Mouse (Mus musculus): ENCODE data around the gene Rnf6. TPM values are rescaled to one million over a fixed set of nuclear protein-coding genes. Genes with fewer than 3 reads are reported as not detected.

Gene Rnf6
- total RNA-seq, 1 experiment: 25.1 TPM

GRCm38 (mm10) chr5:146248746-146249145, 27.4 kb upstream of the Rnf6 start:
- H3K9me3 ChIP-seq (ENCODE audit: control insufficient read depth, insufficient read depth, low read depth, low read length): no peaks in the 10 kb centered on the region
- peaks cover 0 to 6% of the 10 kb centered on the region in 2 experiments; a peak in 1 of 4 replicates for H3K4me1 ChIP-seq (ENCODE audit: control insufficient read depth in 2 of 2, insufficient read depth in 2 of 2, low read length in 2 of 2, poor library complexity in 1 of 2)
- no peak for DNase-seq (ENCODE audit: low read depth, low spot score)
- TF ChIP-seq CHD2 (IDR thresholded peaks at IDR 0.05; ENCODE audit: low read depth, low read length) (no peak), ZNF384 (IDR thresholded peaks at IDR 0.05; ENCODE audit: low read depth, low read length) (no peak), ZC3H11A (IDR thresholded peaks at IDR 0.05; ENCODE audit: borderline replicate concordance, low read depth, low read length) (no peak), HCFC1 (IDR thresholded peaks at IDR 0.05; ENCODE audit: borderline replicate concordance, insufficient read depth, low read length) (no peak), MAFK (IDR thresholded peaks at IDR 0.05; ENCODE audit: insufficient read depth, low read depth, low read length) (no peak)
- H3K4me3 ChIP-seq (ENCODE audit: insufficient read depth in 1 of 2, low read depth in 1 of 2, low read length in 2 of 2, poor library complexity in 1 of 2, severe bottlenecking in 1 of 2): no peak overlapping the region
- peaks cover 7% of the 10 kb centered on the region; the same call in 1 of the 2 replicates for H3K36me3 ChIP-seq (ENCODE audit: control insufficient read depth, insufficient read depth, low read length, poor library complexity, severe bottlenecking)
- no peak overlapping the region for H3K9ac ChIP-seq (ENCODE audit: insufficient read depth, low read depth, low read length, poor library complexity, severe bottlenecking)
- in situ Hi-C loops (cut with MboI; ENCODE audit: low sequenced_read_pairs in 2 of 2, unreplicated experiment in 2 of 2): no loop called here
- H3K27ac ChIP-seq (ENCODE audit: insufficient read depth, low read depth, low read length, poor library complexity, severe bottlenecking): no peak overlapping the region

- Histone ChIP-seq H3K9ac (ENCODE audit: insufficient read depth, low read depth, low read length, poor library complexity, severe bottlenecking) (no peak overlapping the region), H3K9me3 (ENCODE audit: control insufficient read depth, insufficient read depth, low read depth, low read length) (no peaks in the 10 kb centered on the region), H3K4me3 (ENCODE audit: insufficient read depth in 1 of 2, low read depth in 1 of 2, low read length in 2 of 2, poor library complexity in 1 of 2, severe bottlenecking in 1 of 2) (no peak overlapping the region), H3K27ac (ENCODE audit: insufficient read depth, low read depth, low read length, poor library complexity, severe bottlenecking) (no peak overlapping the region), H3K4me1 (ENCODE audit: control insufficient read depth in 2 of 2, insufficient read depth in 2 of 2, low read length in 2 of 2, poor library complexity in 1 of 2) (peaks cover 0 to 6% of the 10 kb centered on the region in 2 experiments; a peak in 1 of 4 replicates), H3K36me3 (ENCODE audit: control insufficient read depth, insufficient read depth, low read length, poor library complexity, severe bottlenecking) (peaks cover 7% of the 10 kb centered on the region; the same call in 1 of the 2 replicates)
- in situ Hi-C loops (cut with MboI; ENCODE audit: low sequenced_read_pairs in 2 of 2, unreplicated experiment in 2 of 2): no loop called here
- no peak for TF ChIP-seq ZC3H11A (IDR thresholded peaks at IDR 0.05; ENCODE audit: borderline replicate concordance, low read depth, low read length)
- no peak for TF ChIP-seq CHD2 (IDR thresholded peaks at IDR 0.05; ENCODE audit: low read depth, low read length)
- TF ChIP-seq MAFK (IDR thresholded peaks at IDR 0.05; ENCODE audit: insufficient read depth, low read depth, low read length): no peak
- no peak for TF ChIP-seq ZNF384 (IDR thresholded peaks at IDR 0.05; ENCODE audit: low read depth, low read length)
- no peak for TF ChIP-seq HCFC1 (IDR thresholded peaks at IDR 0.05; ENCODE audit: borderline replicate concordance, insufficient read depth, low read length)
- DNase-seq (ENCODE audit: low read depth, low spot score): no peak
These were observed 26.4 kb upstream of the Rnf6 start for GRCm38 (mm10) chr5:146247709-146248108.

GRCm38 (mm10) chr5:146246386-146246785, 25.0 kb upstream of the Rnf6 start:
- Histone ChIP-seq H3K4me3 (ENCODE audit: insufficient read depth in 1 of 2, low read depth in 1 of 2, low read length in 2 of 2, poor library complexity in 1 of 2, severe bottlenecking in 1 of 2) (no peak overlapping the region), H3K9ac (ENCODE audit: insufficient read depth, low read depth, low read length, poor library complexity, severe bottlenecking) (no peak overlapping the region), H3K4me1 (ENCODE audit: control insufficient read depth in 2 of 2, insufficient read depth in 2 of 2, low read length in 2 of 2, poor library complexity in 1 of 2) (peaks cover 0 to 6% of the 10 kb centered on the region in 2 experiments; a peak in 1 of 4 replicates), H3K36me3 (ENCODE audit: control insufficient read depth, insufficient read depth, low read length, poor library complexity, severe bottlenecking) (peaks cover 7% of the 10 kb centered on the region; the same call in 1 of the 2 replicates), H3K27ac (ENCODE audit: insufficient read depth, low read depth, low read length, poor library complexity, severe bottlenecking) (no peak overlapping the region), H3K9me3 (ENCODE audit: control insufficient read depth, insufficient read depth, low read depth, low read length) (no peaks in the 10 kb centered on the region)
- no peak for DNase-seq (ENCODE audit: low read depth, low spot score)
- TF ChIP-seq CHD2 (IDR thresholded peaks at IDR 0.05; ENCODE audit: low read depth, low read length) (no peak), HCFC1 (IDR thresholded peaks at IDR 0.05; ENCODE audit: borderline replicate concordance, insufficient read depth, low read length) (no peak), MAFK (IDR thresholded peaks at IDR 0.05; ENCODE audit: insufficient read depth, low read depth, low read length) (no peak), ZC3H11A (IDR thresholded peaks at IDR 0.05; ENCODE audit: borderline replicate concordance, low read depth, low read length) (no peak), ZNF384 (IDR thresholded peaks at IDR 0.05; ENCODE audit: low read depth, low read length) (no peak)
- in situ Hi-C loops (cut with MboI; ENCODE audit: low sequenced_read_pairs in 2 of 2, unreplicated experiment in 2 of 2): no loop called here

- Histone ChIP-seq H3K9ac (ENCODE audit: insufficient read depth, low read depth, low read length, poor library complexity, severe bottlenecking) (no peak overlapping the region), H3K27ac (ENCODE audit: insufficient read depth, low read depth, low read length, poor library complexity, severe bottlenecking) (no peak overlapping the region), H3K4me3 (ENCODE audit: insufficient read depth in 1 of 2, low read depth in 1 of 2, low read length in 2 of 2, poor library complexity in 1 of 2, severe bottlenecking in 1 of 2) (no peak overlapping the region), H3K9me3 (ENCODE audit: control insufficient read depth, insufficient read depth, low read depth, low read length) (no peaks in the 10 kb centered on the region), H3K36me3 (ENCODE audit: control insufficient read depth, insufficient read depth, low read length, poor library complexity, severe bottlenecking) (peaks cover 7% of the 10 kb centered on the region; the same call in 1 of the 2 replicates), H3K4me1 (ENCODE audit: control insufficient read depth in 2 of 2, insufficient read depth in 2 of 2, low read length in 2 of 2, poor library complexity in 1 of 2) (peaks cover 0 to 6% of the 10 kb centered on the region in 2 experiments; a peak in 1 of 4 replicates)
- DNase-seq (ENCODE audit: low read depth, low spot score): no peak
- TF ChIP-seq CHD2 (IDR thresholded peaks at IDR 0.05; ENCODE audit: low read depth, low read length) (no peak), MAFK (IDR thresholded peaks at IDR 0.05; ENCODE audit: insufficient read depth, low read depth, low read length) (no peak), ZNF384 (IDR thresholded peaks at IDR 0.05; ENCODE audit: low read depth, low read length) (no peak), HCFC1 (IDR thresholded peaks at IDR 0.05; ENCODE audit: borderline replicate concordance, insufficient read depth, low read length) (no peak), ZC3H11A (IDR thresholded peaks at IDR 0.05; ENCODE audit: borderline replicate concordance, low read depth, low read length) (no peak)
- in situ Hi-C loops (cut with MboI; ENCODE audit: low sequenced_read_pairs in 2 of 2, unreplicated experiment in 2 of 2): no loop called here
These were observed 24.5 kb upstream of the Rnf6 start for GRCm38 (mm10) chr5:146245646-146246370.

All from ES-E14 (cell line).